Mouse (Mus musculus) hindbrain, embryonic 14.5 days (tissue): ENCODE measurements around the gene Mindy4. TPM values are rescaled to one million over a fixed set of nuclear protein-coding genes. Genes with fewer than 3 reads are reported as not detected.
A peak's percentile ranks its signal among the peaks of the same experiment; 100 is the strongest.

Experiments
- ATAC-seq: fragments of 200-750 bp; cut with Nextera tagmentation; 2 replicates; pipeline ENCODE4 v1.8.0; 2017; ENCODE audit warnings: moderate number of reproducible peaks, mild to moderate bottlenecking, moderate TSS enrichment, moderate library complexity; ENCODE audit not compliant: low FRiP score
- DNase-seq: peaks from one replicate; pipeline ENCODE4 v3.0.0-alpha.2; 2015; ENCODE audit warnings: low spot score
- H3K27ac ChIP-seq: fragments of 300-500 bp; sonication (generic); 2 replicates; pipeline ENCODE4 v1.5.1; 2014; ENCODE audit warnings: mild to moderate bottlenecking, moderate library complexity
- H3K27me3 ChIP-seq: fragments of 300-500 bp; sonication (generic); 2 replicates; pipeline ENCODE4 v1.6.1; 2014; ENCODE audit warnings: mild to moderate bottlenecking, low read length, mixed read lengths; ENCODE audit not compliant: control insufficient read depth, insufficient read depth
- H3K36me3 ChIP-seq: fragments of 300-500 bp; sonication (generic); replicated peaks from 2 replicates; pipeline ENCODE4 v1.6.1; 2014; ENCODE audit not compliant: control insufficient read depth, insufficient read depth
- H3K4me1 ChIP-seq: fragments of 300-500 bp; sonication (generic); replicated peaks from 2 replicates; pipeline ENCODE4 v1.6.1; 2014; ENCODE audit warnings: antibody characterized with exemption, low read length, mixed read lengths; ENCODE audit not compliant: control insufficient read depth, insufficient read depth
- H3K4me2 ChIP-seq: fragments of 300-500 bp; sonication (generic); replicated peaks from 2 replicates; pipeline ENCODE4 v1.6.1; 2014; ENCODE audit warnings: mild to moderate bottlenecking, moderate library complexity
- H3K4me3 ChIP-seq: fragments of 300-500 bp; sonication (generic); replicated peaks from 2 replicates; pipeline ENCODE4 v1.5.1; 2014; ENCODE audit warnings: mild to moderate bottlenecking, low read length
- H3K9ac ChIP-seq: fragments of 300-500 bp; sonication (generic); 2 replicates; pipeline ENCODE4 v1.6.1; 2014
- H3K9me3 ChIP-seq: fragments of 300-500 bp; sonication (generic); 2 replicates; pipeline ENCODE4 v1.6.1; 2016; ENCODE audit warnings: low read length; ENCODE audit not compliant: control insufficient read depth
- WGBS: fragments of 180-500 bp; shearing (Covaris S2); extraction: QIAGEN DNeasy Blood & Tissue Kit; methylation state at CpG from one replicate; pipeline ENCODE4 v1.1.7; 2014; 5-methylcytosine and 5-hydroxymethylcytosine counted together
- polyA plus RNA-seq: library from polyadenylated mRNA; unstranded; fragments of >200 nt; fragmentation: Nextera tagmentation; extraction: Ambion mirVana; gene quantifications from 2 replicates; pipeline ENCODE4 v1.2.1, GENCODE M21; 2014

Gene Mindy4
- polyA plus RNA-seq, 1 experiment from 2014 or later, result 14.2 TPM

DNA sequence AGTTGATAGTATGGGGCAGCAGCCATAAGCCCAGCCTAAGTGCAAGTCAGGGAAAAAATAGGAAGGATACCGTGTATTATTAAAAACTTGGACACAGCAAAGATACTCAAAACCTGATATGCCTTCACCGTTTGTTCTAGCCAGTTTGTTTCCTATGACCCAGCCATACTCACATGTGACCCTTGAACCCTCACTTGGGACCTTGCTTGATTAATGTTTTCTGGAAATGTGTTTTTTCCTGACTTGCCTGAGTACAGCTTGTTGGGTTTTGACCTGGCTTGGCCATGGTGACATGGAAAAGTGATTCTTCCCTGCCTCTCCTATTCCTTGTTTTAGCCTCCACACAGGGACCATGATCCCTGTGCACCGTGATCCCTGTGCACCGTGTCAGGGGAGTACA lies 75.3 kb downstream of the Mindy4 start:
- no peak overlapping the region for H3K4me3 ChIP-seq
- H3K9ac ChIP-seq, result no peak overlapping the region
- H3K4me2 ChIP-seq, result no peak overlapping the region
- WGBS, result 92% methylated on average over 4 of the region's 4 CpGs
- H3K27me3 ChIP-seq, result no peaks in the 10 kb centered on the region
- no peak overlapping the region for H3K27ac ChIP-seq
- no peak for ATAC-seq
- H3K36me3 ChIP-seq, result no peaks in the 10 kb centered on the region
- no peaks in the 10 kb centered on the region for H3K9me3 ChIP-seq
- no peaks in the 10 kb centered on the region for H3K4me1 ChIP-seq
- DNase-seq, result no peak

DNA sequence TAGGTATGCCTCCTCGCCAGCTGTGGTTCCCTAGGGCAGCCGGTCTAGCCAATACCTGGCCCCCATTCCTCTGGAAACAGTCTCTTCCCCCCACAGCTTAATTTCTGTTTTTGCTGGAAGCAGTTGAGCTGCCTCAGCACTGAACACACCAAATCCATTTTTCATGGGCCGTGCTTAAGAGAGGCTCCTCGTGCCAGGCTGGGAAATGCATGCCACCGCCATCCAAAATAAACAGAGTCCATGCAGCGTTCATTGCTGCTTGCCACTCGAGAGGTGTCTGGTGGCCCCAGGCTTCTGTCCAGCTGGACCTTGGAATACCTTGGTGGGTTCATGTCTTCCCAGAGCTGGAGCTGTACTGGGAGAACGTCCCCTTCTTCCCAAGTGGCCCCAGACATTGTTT lies 77.8 kb downstream of the Mindy4 start:
- H3K9me3 ChIP-seq, result no peaks in the 10 kb centered on the region

DNA sequence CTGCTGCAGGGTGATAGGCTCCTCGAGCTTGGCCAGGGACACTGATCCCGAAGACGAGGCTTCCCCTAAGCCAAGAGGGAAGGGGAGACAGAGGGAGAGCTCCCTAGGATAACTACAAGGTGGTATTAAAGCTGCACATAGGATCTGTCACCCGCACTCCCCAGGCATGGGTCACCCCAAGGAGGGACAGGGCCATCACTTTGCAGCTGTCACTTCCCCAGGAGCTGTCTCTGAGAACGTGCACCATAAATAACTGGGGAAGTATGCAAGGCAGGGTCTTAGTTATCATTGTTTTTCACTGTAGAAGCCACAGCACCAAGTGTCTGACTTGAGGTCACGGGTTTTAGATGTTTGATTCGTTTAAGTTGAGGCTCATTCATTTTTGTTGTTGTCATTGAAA lies 78.5 kb downstream of the Mindy4 start:
- no peaks in the 10 kb centered on the region for H3K4me1 ChIP-seq

More for the DNA sequence above, 77.8 kb downstream of the Mindy4 start:
- Histone ChIP-seq H3K4me2 (no peak overlapping the region), H3K36me3 (no peaks in the 10 kb centered on the region), H3K27me3 (no peaks in the 10 kb centered on the region), H3K27ac (no peak overlapping the region), H3K4me3 (no peak overlapping the region), H3K9ac (no peak overlapping the region), H3K4me1 (no peaks in the 10 kb centered on the region)
- ATAC-seq, result no peak
- 90% methylated on average over 8 of the region's 8 CpGs for WGBS
- DNase-seq, result no peak

DNA sequence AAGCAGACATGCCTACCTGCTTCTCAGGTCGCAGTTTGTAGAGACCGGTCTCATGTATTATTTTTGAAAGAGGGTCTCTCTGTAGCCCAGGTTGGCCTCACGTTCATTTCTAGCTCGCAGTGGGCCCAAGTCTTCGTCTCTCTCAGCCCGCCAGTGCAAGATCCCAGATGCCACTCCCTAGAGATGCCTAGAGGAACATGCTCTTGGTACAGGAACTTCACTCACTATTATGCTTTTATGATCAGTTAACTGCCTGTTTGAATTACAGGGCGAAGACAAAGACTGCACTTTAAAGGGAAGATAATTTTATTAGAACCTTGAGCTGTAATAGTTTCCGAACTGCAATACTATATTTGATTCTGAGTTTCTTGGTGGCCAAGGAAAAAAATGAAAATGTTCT lies 79.2 kb downstream of the Mindy4 start:
- ATAC-seq, result no peak
- Histone ChIP-seq H3K4me3 (no peak overlapping the region), H3K4me1 (no peaks in the 10 kb centered on the region), H3K27me3 (no peaks in the 10 kb centered on the region), H3K4me2 (no peak overlapping the region), H3K9ac (no peak overlapping the region), H3K27ac (no peak overlapping the region), H3K9me3 (no peaks in the 10 kb centered on the region), H3K36me3 (no peaks in the 10 kb centered on the region)
- no peak for DNase-seq
- 90% methylated on average over 8 of the region's 8 CpGs for WGBS

More for the DNA sequence above, 78.5 kb downstream of the Mindy4 start:
- Histone ChIP-seq H3K4me3 (no peak overlapping the region), H3K36me3 (no peaks in the 10 kb centered on the region), H3K9ac (no peak overlapping the region), H3K4me2 (no peak overlapping the region), H3K27me3 (no peaks in the 10 kb centered on the region), H3K27ac (no peak overlapping the region), H3K9me3 (no peaks in the 10 kb centered on the region)
- DNase-seq (no peak), ATAC-seq (no peak)
- 89% methylated on average over 7 of the region's 7 CpGs for WGBS

DNA sequence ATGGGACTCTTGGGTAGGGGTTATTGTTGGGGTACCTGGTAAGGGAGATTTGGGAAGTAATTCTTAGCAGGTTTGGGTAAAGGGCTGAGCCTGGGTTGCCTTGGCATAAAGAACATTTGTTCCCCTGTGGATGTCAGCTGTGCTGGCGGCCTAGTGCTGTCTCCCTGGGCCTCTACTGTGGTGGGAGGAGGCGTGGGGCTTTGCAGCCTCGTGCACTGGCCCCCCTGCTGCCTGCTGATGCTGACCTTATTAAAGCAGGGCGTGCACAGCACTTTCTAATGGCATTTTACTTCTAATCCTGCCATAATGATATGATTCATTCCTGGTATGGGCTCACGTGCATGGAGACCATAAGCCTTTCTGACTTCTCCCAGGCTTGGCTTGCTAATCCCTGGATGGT lies 82.0 kb downstream of the Mindy4 start:
- Histone ChIP-seq H3K27ac (no peak overlapping the region), H3K4me1 (no peaks in the 10 kb centered on the region), H3K4me3 (no peak overlapping the region), H3K27me3 (no peaks in the 10 kb centered on the region), H3K36me3 (no peaks in the 10 kb centered on the region), H3K9me3 (no peaks in the 10 kb centered on the region), H3K9ac (no peak overlapping the region), H3K4me2 (no peak overlapping the region)
- ATAC-seq (peak; percentile 58; the same call in 1 of the 2 replicates), DNase-seq (no peak)
- 49% methylated on average over 5 of the region's 5 CpGs for WGBS

DNA sequence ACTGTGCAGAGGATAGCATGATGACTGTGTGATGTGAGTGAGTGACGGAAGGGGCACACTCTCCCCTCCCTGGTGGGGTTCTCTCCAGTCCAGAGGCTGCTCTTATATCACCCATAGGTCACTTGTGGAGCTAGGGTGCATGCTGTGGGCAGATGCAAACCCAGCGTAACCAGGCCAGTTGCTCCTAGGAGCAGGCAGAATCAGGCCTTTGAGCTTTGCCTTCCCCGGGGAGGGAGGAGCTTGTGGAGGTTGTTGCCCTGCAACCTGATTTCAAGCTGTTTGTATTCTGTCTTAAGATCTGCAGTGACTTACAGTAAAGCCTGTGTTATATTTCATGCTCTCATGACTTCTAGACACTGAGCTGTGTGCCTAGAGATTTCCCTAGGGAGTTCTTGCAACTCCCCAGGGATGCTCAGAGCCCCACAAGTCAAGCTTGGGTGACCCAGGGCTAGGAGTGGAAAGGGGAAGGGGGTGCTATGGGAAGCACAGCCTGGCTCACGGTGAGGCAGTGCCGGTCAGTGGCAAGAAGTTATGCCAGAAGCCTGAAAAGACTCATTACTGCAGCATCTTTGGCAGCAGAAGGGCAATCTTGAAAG lies 84.9 kb downstream of the Mindy4 start:
- no peaks in the 10 kb centered on the region for H3K9me3 ChIP-seq
- WGBS, result 76% methylated on average over 5 of the region's 5 CpGs
- H3K4me3 ChIP-seq, result no peak overlapping the region
- H3K4me2 ChIP-seq, result no peak overlapping the region
- ATAC-seq (no peak), DNase-seq (no peak)
- H3K9ac ChIP-seq, result no peak overlapping the region
- no peaks in the 10 kb centered on the region for H3K36me3 ChIP-seq
- H3K27ac ChIP-seq, result no peak overlapping the region
- H3K27me3 ChIP-seq, result no peaks in the 10 kb centered on the region
- H3K4me1 ChIP-seq, result no peaks in the 10 kb centered on the region

DNA sequence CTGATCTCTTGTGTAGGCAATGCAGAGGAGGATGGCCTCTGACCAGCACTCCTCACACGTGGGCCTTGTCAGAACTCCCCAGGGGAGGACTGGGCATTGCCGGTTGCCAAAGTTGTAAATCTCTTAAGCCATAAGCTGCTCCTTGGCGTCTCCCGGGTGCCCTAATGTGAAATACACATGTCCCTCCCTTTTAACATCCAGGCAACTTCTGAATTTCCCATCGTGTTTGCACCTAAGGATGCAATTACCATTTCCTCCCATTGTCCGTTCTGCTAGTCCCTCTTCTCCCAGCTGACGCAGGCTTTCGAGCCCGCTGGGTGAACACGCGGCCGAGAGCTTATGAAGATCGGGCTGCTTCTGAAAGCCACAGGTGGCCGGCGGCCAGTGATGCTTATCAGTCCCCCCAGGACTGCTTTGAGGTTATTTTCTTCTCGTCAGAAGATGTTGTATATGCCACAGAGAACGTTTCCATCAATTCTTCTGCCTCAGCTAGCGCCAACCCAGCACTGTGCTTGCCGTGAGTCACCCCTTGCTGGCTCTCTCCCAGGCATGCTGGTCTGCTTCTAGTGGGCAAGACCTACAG lies 91.5 kb downstream of the Mindy4 start:
- Histone ChIP-seq H3K4me2 (no peak overlapping the region), H3K4me1 (no peaks in the 10 kb centered on the region), H3K27me3 (no peaks in the 10 kb centered on the region), H3K36me3 (peaks cover 13% of the 10 kb centered on the region; the same call in 1 of the 2 replicates), H3K27ac (no peak overlapping the region), H3K4me3 (no peak overlapping the region), H3K9ac (no peak overlapping the region), H3K9me3 (no peaks in the 10 kb centered on the region)
- ATAC-seq (no peak), DNase-seq (no peak)
- WGBS, result 62% methylated on average over 19 of the region's 19 CpGs

DNA sequence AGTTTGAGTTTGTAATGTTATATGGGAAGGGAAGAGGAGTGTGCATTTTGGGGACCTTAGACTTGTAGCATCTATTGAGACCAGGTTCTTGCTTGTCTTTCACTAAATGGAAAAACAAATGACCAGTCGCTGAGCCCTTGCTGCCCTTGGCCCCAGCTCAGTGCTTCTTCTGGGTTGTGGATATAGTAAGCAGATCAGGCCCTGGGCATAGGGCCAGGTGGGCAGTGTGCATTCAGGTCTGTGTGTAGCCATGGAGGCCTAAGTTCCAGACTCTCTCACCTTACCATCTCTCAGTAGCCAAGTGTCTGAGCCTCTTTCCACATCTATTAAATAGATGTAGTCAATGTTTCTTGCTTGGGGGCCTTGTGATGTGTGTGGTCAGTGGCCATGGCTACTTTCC lies 92.1 kb downstream of the Mindy4 start:
- DNase-seq, result no peak
- no peak overlapping the region for H3K4me2 ChIP-seq
- peaks cover 17% of the 10 kb centered on the region; the same call in 1 of the 2 replicates for H3K36me3 ChIP-seq
- H3K27me3 ChIP-seq, result no peaks in the 10 kb centered on the region
- no peak overlapping the region for H3K9ac ChIP-seq
- no peak overlapping the region for H3K4me3 ChIP-seq
- H3K27ac ChIP-seq, result no peak overlapping the region
- no peaks in the 10 kb centered on the region for H3K9me3 ChIP-seq
- no peak for ATAC-seq
- WGBS, result 88% methylated on average over 1 of the region's 1 CpGs
- no peaks in the 10 kb centered on the region for H3K4me1 ChIP-seq

DNA sequence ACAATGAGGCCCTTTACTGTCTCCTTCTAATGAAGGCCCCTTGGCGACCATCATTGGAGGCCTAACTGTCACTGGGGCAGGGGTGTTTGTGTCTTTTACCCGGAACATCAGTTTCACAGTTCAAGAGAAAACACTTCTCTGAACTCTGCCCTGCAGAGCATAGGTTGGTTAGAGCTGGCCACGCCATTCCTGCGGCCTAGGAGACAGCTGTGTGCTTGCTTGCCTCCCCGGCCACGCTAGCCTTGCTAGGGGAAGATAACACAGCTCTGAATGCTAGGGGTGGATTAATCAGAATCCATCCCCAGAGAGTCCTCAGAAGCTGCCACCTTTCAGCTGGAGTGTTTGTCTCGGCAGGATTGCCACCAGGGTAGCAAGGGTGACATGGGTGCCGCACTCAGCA lies 96.3 kb downstream of the Mindy4 start:
- H3K9me3 ChIP-seq, result no peaks in the 10 kb centered on the region
- H3K4me1 ChIP-seq, result no peaks in the 10 kb centered on the region
- no peak overlapping the region for H3K9ac ChIP-seq
- H3K4me3 ChIP-seq, result no peak overlapping the region
- ATAC-seq (no peak), DNase-seq (no peak)
- H3K27me3 ChIP-seq, result no peaks in the 10 kb centered on the region
- no peak overlapping the region for H3K4me2 ChIP-seq
- peaks cover 17% of the 10 kb centered on the region; the same call in 1 of the 2 replicates for H3K36me3 ChIP-seq
- WGBS, result 93% methylated on average over 8 of the region's 8 CpGs
- no peak overlapping the region for H3K27ac ChIP-seq
